Mouse (Mus musculus): ENCODE results near the gene Stx1a. TPM values are rescaled to one million over a fixed set of nuclear protein-coding genes. Genes with fewer than 3 reads are reported as not detected.

Gene Stx1a
- polyA plus RNA-seq, 1 experiment: 23.7 TPM

DNA sequence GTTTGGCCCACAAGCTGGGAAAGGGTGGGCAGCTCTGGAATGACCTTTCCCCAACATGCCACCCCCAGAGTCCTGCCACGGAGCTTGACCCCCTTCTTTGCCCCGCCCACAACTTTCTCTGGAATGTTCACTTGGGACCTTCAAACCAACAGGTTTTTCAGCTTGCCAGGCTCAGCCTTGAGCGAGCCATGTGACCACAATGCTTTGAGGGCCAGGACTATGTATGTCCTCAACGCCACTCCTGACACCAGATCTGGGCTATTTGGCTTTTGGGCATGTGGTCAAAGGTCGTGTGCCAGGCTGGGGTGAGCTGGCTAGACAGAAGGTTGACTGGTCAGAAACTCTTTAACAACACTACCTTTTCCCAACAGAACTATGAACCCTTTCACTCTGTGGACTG, 21.1 kb upstream of the Stx1a start:
- Histone ChIP-seq H3K27ac (ENCODE audit: control insufficient read depth, insufficient read depth, low read length) (no peak overlapping the region), H3K4me3 (ENCODE audit: control insufficient read depth, insufficient read depth, low read length) (no peak overlapping the region), H3K27me3 (ENCODE audit: control insufficient read depth, insufficient read depth, low read length) (no peaks in the 10 kb centered on the region; the same call in 1 of the 2 replicates), H3K4me1 (replicated peaks; ENCODE audit: control insufficient read depth, insufficient read depth, low read length) (peaks cover 3% of the 10 kb centered on the region), H3K36me3 (ENCODE audit: control insufficient read depth, insufficient read depth, low read length) (no peaks in the 10 kb centered on the region)
- TF ChIP-seq POLR2A (IDR thresholded peaks at IDR 0.05; ENCODE audit: control insufficient read depth, extremely low read depth, insufficient read depth, low read length, poor library complexity) (no peak), CTCF (IDR thresholded peaks at IDR 0.05; ENCODE audit: borderline replicate concordance, control insufficient read depth, extremely low read depth, insufficient read depth, low read length, poor library complexity) (no peak)
- DNase-seq: no peak
- WGBS: 86% methylated on average over 5 of the region's 5 CpGs

DNA sequence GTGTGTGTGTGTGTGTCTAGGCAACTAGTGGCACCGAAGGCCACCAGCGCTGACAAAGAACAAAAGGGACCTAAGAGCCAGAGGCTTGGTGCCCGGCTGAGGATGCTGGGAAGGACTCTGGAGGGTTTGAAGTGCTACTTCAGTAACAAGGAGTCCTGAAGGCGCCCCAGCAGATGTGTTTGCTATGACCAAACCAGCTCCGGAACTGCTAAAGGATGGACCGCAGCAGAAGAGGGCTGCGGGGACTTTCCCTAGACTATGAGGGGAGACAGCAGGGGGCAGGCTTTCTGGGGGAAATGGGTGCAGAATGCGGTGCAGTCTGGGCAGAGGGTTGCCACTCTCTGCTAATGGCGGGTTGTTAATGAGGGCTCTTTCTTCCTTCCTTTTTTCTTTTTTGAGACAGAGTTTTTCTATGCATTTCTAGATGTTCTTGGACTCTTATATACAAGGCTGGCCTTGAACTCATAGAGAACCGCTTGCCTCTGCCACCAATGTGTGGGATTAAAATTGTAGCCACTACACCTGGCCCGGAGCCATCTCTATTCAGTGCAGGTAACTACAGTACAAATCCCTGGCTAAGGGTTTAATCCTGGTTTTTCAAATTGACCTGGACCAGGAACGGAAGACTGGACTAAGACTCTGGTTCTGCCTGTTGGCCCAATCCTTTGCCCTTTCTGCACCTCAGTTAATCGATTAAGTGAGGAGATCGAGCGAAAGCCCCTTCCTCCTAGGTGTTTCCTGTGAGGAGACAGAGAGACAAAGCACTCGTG, 15.3 kb upstream of the Stx1a start:
- H3K4me3 ChIP-seq (ENCODE audit: control insufficient read depth, insufficient read depth, low read length): peak overlapping the region; percentile 53
- H3K4me1 ChIP-seq (replicated peaks; ENCODE audit: control insufficient read depth, insufficient read depth, low read length): peaks cover 12% of the 10 kb centered on the region
- WGBS: 28% methylated on average over 16 of the region's 16 CpGs
- TF ChIP-seq POLR2A (IDR thresholded peaks at IDR 0.05; ENCODE audit: control insufficient read depth, extremely low read depth, insufficient read depth, low read length, poor library complexity) (no peak), CTCF (IDR thresholded peaks at IDR 0.05; ENCODE audit: borderline replicate concordance, control insufficient read depth, extremely low read depth, insufficient read depth, low read length, poor library complexity) (no peak)
- no peaks in the 10 kb centered on the region for H3K36me3 ChIP-seq (ENCODE audit: control insufficient read depth, insufficient read depth, low read length)
- peak; percentile 57 for DNase-seq
- H3K27me3 ChIP-seq (ENCODE audit: control insufficient read depth, insufficient read depth, low read length): no peaks in the 10 kb centered on the region
- H3K27ac ChIP-seq (ENCODE audit: control insufficient read depth, insufficient read depth, low read length): peak overlapping the region; percentile 44; the same call in 1 of the 2 replicates

DNA sequence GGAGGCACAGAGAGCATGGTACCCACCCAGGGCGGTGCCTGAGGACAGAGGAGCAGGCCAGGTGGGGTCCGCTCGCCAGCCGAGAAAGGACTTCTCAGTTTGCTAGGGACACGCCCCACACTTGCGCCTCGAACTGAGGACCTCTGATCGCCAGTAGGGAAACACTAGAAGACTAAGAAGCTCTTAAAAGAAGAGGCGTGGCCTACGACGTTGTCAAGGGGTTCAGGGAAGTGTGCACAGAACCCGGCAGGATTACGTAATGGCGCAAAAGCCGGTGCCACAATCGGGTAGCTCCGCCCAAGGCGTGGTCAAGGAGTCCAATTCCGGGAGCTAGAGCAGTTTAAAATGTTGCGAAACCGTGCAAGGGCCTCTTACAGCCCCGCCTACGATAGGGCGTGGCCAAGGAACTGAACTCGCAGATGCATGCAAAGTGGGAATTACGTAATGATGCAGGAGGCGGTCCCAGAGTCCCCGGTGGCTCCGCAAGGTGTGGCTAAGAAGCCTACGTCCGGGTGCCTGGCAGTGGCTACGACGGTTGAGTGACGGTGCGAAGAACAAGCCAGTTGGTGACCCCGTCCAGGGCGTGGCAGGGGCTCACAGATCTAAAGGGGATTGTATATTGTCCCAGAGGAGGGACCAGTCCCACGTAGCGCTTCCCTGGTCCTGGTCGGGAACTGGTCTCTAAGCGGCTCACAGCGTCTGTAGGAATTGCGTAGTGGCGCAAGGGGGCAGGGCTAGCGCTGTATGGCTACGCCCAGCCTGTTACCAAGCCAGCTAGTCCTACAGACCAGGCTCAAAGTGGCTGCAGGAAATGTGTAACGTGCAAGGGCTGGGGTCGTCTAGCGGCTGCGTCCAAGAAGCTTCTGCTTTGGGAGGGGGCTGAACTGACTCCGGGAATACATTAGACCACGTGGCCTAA, 14.4 kb upstream of the Stx1a start, which contains the start of gene Abhd11:
Abhd11 (plus strand) TSS at position 482 of the 919 bp plus-strand sequence.
- peak within 1 kb of the TSS; percentile 77 for H3K27ac ChIP-seq (ENCODE audit: control insufficient read depth, insufficient read depth, low read length)
- TF ChIP-seq POLR2A (IDR thresholded peaks at IDR 0.05; ENCODE audit: control insufficient read depth, extremely low read depth, insufficient read depth, low read length, poor library complexity) (peak; percentile 61; the same call in 1 of the 2 replicates), CTCF (IDR thresholded peaks at IDR 0.05; ENCODE audit: borderline replicate concordance, control insufficient read depth, extremely low read depth, insufficient read depth, low read length, poor library complexity) (peak; percentile 2; the same call in 1 of the 2 replicates)
- H3K4me3 ChIP-seq (ENCODE audit: control insufficient read depth, insufficient read depth, low read length): peak within 1 kb of the TSS; percentile 58
- no peaks in the 10 kb centered on the region for H3K27me3 ChIP-seq (ENCODE audit: control insufficient read depth, insufficient read depth, low read length)
- peaks cover 12% of the 10 kb centered on the region for H3K4me1 ChIP-seq (replicated peaks; ENCODE audit: control insufficient read depth, insufficient read depth, low read length)
- under 1% methylated on average over 52 of the region's 52 CpGs for WGBS
- H3K36me3 ChIP-seq (ENCODE audit: control insufficient read depth, insufficient read depth, low read length): no peaks in the 10 kb centered on the region
- peak; percentile 99 for DNase-seq

DNA sequence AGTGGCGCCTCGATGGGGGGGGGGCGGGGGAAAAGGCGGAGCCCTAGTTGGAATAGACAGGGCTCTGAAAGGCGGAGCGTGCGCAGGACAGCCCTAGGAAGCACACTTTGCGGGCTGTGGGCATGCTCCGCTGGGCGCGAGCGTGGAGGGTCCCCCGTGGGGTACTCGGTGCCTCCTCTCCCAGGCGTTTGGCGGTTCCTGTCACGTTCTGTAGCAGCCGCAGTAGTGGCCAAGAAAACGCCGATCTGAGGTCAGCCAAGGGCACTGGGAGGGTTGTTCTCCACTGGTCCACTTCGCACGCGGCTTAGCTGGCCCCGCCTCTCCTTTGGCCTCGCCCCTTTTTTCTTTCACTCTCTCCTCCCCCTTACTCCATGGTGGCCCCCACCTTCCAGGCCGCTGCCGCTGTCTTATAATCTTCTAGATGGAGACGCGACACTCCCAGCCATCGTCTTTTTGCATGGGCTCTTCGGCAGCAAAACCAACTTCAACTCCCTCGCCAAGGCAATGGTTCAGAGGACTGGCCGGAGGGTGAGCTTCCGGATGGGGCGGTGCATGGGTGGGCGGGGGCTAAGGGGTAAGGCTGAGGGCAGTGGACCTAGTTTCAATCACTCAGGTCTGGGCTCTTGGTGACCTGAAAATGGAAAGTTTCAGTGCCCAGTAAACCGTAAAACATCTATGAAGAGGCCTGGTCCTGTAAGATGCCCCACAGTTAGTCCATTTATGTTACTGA, 13.5 kb upstream of the Stx1a start:
- H3K4me1 ChIP-seq (replicated peaks; ENCODE audit: control insufficient read depth, insufficient read depth, low read length): peaks cover 12% of the 10 kb centered on the region
- WGBS: under 1% methylated on average over 37 of the region's 37 CpGs
- no peaks in the 10 kb centered on the region for H3K36me3 ChIP-seq (ENCODE audit: control insufficient read depth, insufficient read depth, low read length)
- no peaks in the 10 kb centered on the region for H3K27me3 ChIP-seq (ENCODE audit: control insufficient read depth, insufficient read depth, low read length)
- peak; percentile 82 for DNase-seq
- no peak for TF ChIP-seq CTCF (IDR thresholded peaks at IDR 0.05; ENCODE audit: borderline replicate concordance, control insufficient read depth, extremely low read depth, insufficient read depth, low read length, poor library complexity)
- 0 out of 2 replicates have a peak, but pooled peaks have one; percentile 18 for TF ChIP-seq POLR2A (IDR thresholded peaks at IDR 0.05; ENCODE audit: control insufficient read depth, extremely low read depth, insufficient read depth, low read length, poor library complexity)
- H3K4me3 ChIP-seq (ENCODE audit: control insufficient read depth, insufficient read depth, low read length): peak overlapping the region; percentile 58
- H3K27ac ChIP-seq (ENCODE audit: control insufficient read depth, insufficient read depth, low read length): peak overlapping the region; percentile 77

DNA sequence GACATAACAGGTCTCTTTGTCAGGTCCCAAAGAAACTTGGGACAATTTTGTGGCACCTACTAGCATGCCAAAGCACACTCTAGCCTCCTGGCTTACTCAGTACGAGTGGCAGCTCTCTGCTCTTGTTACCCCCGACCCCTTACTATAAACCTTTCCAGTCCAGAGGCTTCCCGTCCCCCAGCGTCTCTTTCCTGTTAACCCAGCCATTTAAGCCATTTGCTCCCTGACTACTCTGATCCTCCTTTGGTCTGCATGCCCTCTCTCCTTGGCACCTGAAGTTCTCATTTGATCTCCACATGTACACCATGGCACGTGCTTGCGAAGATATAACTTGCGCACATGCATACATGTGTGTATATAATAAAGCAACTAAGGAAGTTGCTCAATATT, 13.0 kb upstream of the Stx1a start:
- no peak for DNase-seq
- Histone ChIP-seq H3K27me3 (ENCODE audit: control insufficient read depth, insufficient read depth, low read length) (no peaks in the 10 kb centered on the region), H3K4me3 (ENCODE audit: control insufficient read depth, insufficient read depth, low read length) (no peak overlapping the region; the same call in 1 of the 2 replicates), H3K27ac (ENCODE audit: control insufficient read depth, insufficient read depth, low read length) (peak overlapping the region; percentile 77; the same call in 1 of the 2 replicates), H3K36me3 (ENCODE audit: control insufficient read depth, insufficient read depth, low read length) (no peaks in the 10 kb centered on the region), H3K4me1 (replicated peaks; ENCODE audit: control insufficient read depth, insufficient read depth, low read length) (peaks cover 12% of the 10 kb centered on the region)
- TF ChIP-seq POLR2A (IDR thresholded peaks at IDR 0.05; ENCODE audit: control insufficient read depth, extremely low read depth, insufficient read depth, low read length, poor library complexity) (no peak), CTCF (IDR thresholded peaks at IDR 0.05; ENCODE audit: borderline replicate concordance, control insufficient read depth, extremely low read depth, insufficient read depth, low read length, poor library complexity) (no peak)
- WGBS: 64% methylated on average over 7 of the region's 7 CpGs
